Mouse (Mus musculus) liver, postnatal 0 days (tissue): ENCODE data around the gene Rbm44.

Experiments used
- CTCF ChIP-seq: sonication (generic); IDR thresholded peaks from 2 replicates; pipeline ENCODE4 v1.5.1; 2016; ENCODE audit warnings: antibody characterized with exemption, low read depth
- EP300 ChIP-seq: IDR thresholded peaks from 2 replicates; pipeline ENCODE4 v1.6.1; 2016; ENCODE audit warnings: antibody characterized with exemption, low read depth, mild to moderate bottlenecking

GRCm38 (mm10) chr1:91183305-91183704, 38.4 kb downstream of the Rbm44 start:
- no peak for TF ChIP-seq CTCF
- no peak for TF ChIP-seq EP300
